Mouse (Mus musculus): ENCODE data around the gene Gm17689.

Gene Gm17689

DNA sequence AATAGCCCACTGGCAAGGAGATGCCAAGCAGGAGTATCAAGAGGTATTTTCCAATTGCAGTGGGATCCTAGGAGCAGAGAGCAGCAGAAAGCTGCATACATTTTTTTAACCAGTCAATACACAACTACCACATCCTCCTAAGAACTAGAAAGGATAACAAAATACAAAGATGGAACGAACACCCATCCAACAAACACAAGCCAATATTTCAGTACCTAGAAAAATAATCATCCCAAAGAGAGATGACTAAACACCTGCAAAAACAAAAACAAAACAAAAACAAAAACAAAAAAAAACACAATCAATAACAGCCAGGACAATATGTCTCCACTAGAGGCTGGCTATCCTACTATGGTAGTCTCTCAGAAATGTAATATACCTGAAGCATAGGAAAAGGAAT, at the start of gene Gm17689:
Gm17689 (minus strand) TSS at position 101 of the 400 bp plus-strand sequence.
- in situ Hi-C loops (cut with MboI; ENCODE audit: unreplicated experiment in 2 of 2), result no loop called here

DNA sequence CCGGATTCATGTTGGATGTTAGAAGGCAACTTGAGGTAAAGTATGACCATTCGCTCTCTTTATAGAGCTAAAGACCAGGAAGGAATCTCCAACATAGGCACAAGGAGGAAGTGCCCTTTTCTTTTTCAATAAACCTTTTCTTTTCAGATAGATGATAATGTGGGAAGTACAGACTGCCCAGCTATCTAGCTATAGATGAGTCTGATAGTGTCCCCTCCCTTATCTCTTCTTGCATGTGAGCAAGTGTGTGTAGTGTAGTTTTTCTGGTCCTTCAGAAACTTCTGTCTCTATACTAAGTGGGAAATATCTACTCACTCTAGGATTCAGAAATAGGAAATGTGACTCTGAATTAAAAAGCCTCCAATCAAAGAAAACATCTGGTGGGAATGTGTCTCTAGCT, 40.6 kb downstream of the Gm17689 start, which contains the start of gene Gm5615:
Gm5615 (minus strand) TSS at position 101 of the 400 bp plus-strand sequence.
- in situ Hi-C loops (cut with MboI; ENCODE audit: unreplicated experiment in 2 of 2), result no loop called here

All from v-Abl transformed pro-B cells (cell line).